Mouse (Mus musculus): ENCODE measurements at regions not wholly inside any gene's neighbourhood (a gene's known extent, or its start where the extent isn't known, plus 50 kb on each side); places are given as distances from the start of the nearest gene placed in this dataset.

DNA sequence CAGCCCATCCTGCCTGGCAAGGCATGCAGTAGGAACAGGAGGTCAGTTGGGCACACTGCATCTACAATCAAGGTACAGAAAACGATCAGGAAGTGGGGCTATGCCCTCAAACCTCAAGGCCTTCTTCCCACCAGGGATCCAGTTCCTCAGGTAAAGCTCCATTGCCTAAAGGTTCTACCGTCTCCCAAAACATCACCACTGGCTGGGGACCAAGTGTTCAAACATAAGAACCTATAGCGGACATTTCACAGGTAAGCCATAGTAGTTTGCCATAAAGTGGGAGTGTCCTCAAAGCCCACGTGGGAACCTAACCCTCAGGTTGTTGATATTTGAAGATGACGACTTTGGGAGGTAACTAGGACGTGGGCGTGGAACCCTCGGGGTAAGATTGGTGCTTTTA, 72.3 kb upstream of the Map1b start:
- ATAC-seq (replicated peaks; ENCODE audit: low FRiP score, low read depth) (no peak), DNase-seq (ENCODE audit: low spot score) (no peak)
- no peak overlapping the region for H3K4me3 ChIP-seq (replicated peaks; ENCODE audit: low read depth, low read length)
- no peak overlapping the region for H3K27ac ChIP-seq
- H3K9ac ChIP-seq (ENCODE audit: low read depth, low read length) = no peak overlapping the region
- no peaks in the 10 kb centered on the region for H3K27me3 ChIP-seq (ENCODE audit: insufficient read depth, low read length)
- TF ChIP-seq CTCF (IDR thresholded peaks at IDR 0.05; ENCODE audit: low read depth) = no peak
- WGBS = 83% methylated on average over 8 of the region's 8 CpGs
- no peak overlapping the region for H3K4me2 ChIP-seq (ENCODE audit: low read length)
- H3K9me3 ChIP-seq (replicated peaks; ENCODE audit: low read length) = no peaks in the 10 kb centered on the region
- H3K36me3 ChIP-seq (ENCODE audit: insufficient read depth, low read length) = no peaks in the 10 kb centered on the region
- no peaks in the 10 kb centered on the region for H3K4me1 ChIP-seq (replicated peaks; ENCODE audit: insufficient read depth, low read length)

GRCm38 (mm10) chr13:99583841-99584240, 67.5 kb upstream of the Map1b start:
- no peak overlapping the region for H3K9ac ChIP-seq (ENCODE audit: low read depth, low read length)
- no peak overlapping the region for H3K4me2 ChIP-seq (ENCODE audit: low read length)
- H3K9me3 ChIP-seq (replicated peaks; ENCODE audit: low read length) = no peaks in the 10 kb centered on the region
- no peaks in the 10 kb centered on the region for H3K36me3 ChIP-seq (ENCODE audit: insufficient read depth, low read length)
- TF ChIP-seq CTCF (IDR thresholded peaks at IDR 0.05; ENCODE audit: low read depth) = no peak
- no peak overlapping the region for H3K4me3 ChIP-seq (replicated peaks; ENCODE audit: low read depth, low read length)
- no peak overlapping the region for H3K27ac ChIP-seq
- 17% methylated on average over 3 of the region's 3 CpGs for WGBS
- no peaks in the 10 kb centered on the region for H3K4me1 ChIP-seq (replicated peaks; ENCODE audit: insufficient read depth, low read length)
- no peaks in the 10 kb centered on the region for H3K27me3 ChIP-seq (ENCODE audit: insufficient read depth, low read length)
- no peak for ATAC-seq (replicated peaks; ENCODE audit: low FRiP score, low read depth)
- DNase-seq (ENCODE audit: low spot score) = no peak

GRCm38 (mm10) chr13:99580296-99580695, 64.0 kb upstream of the Map1b start:
- no peak for DNase-seq (ENCODE audit: low spot score)
- H3K4me2 ChIP-seq (ENCODE audit: low read length) = no peak overlapping the region
- no peak overlapping the region for H3K9ac ChIP-seq (ENCODE audit: low read depth, low read length)
- H3K27ac ChIP-seq = no peak overlapping the region
- no peaks in the 10 kb centered on the region for H3K27me3 ChIP-seq (ENCODE audit: insufficient read depth, low read length)
- no peak for ATAC-seq (replicated peaks; ENCODE audit: low FRiP score, low read depth)
- no peak for TF ChIP-seq CTCF (IDR thresholded peaks at IDR 0.05; ENCODE audit: low read depth)
- H3K9me3 ChIP-seq (replicated peaks; ENCODE audit: low read length) = no peaks in the 10 kb centered on the region
- no peaks in the 10 kb centered on the region for H3K4me1 ChIP-seq (replicated peaks; ENCODE audit: insufficient read depth, low read length)
- H3K36me3 ChIP-seq (ENCODE audit: insufficient read depth, low read length) = no peaks in the 10 kb centered on the region
- no peak overlapping the region for H3K4me3 ChIP-seq (replicated peaks; ENCODE audit: low read depth, low read length)
- WGBS = 92% methylated on average over 5 of the region's 5 CpGs

DNA sequence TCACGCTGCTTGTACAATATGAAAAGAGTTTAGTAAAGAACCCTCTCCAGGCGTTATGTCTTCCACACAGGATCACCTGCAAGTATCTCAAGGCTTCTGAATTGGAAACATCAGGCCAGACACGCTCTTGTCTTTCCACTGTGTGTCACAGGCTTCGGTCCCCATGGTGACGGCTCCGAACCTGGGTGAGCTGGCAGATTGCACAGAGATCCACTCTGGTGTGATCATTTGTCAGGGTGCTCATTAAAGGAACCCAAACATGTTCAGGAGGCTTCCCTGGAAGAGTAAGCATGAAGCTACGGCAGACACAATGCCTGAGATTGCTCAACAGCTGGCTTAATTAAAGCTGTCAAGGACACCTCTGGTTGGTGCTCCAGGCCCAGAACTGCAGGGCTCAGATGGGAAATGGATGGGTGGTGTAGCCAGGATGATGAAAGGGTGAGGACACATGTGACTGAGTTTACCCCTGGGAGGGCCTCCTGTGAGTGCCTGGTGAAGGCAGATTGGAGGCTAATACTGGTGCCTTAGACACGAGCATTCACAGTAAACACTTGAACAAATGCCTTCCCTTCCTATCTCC, 63.3 kb upstream of the Map1b start:
- no peak overlapping the region for H3K9ac ChIP-seq (ENCODE audit: low read depth, low read length)
- H3K4me1 ChIP-seq (replicated peaks; ENCODE audit: insufficient read depth, low read length) = no peaks in the 10 kb centered on the region
- no peak for TF ChIP-seq CTCF (IDR thresholded peaks at IDR 0.05; ENCODE audit: low read depth)
- WGBS = 69% methylated on average over 8 of the region's 8 CpGs
- no peak for ATAC-seq (replicated peaks; ENCODE audit: low FRiP score, low read depth)
- no peak overlapping the region for H3K27ac ChIP-seq
- H3K36me3 ChIP-seq (ENCODE audit: insufficient read depth, low read length) = no peaks in the 10 kb centered on the region
- DNase-seq (ENCODE audit: low spot score) = no peak
- H3K27me3 ChIP-seq (ENCODE audit: insufficient read depth, low read length) = no peaks in the 10 kb centered on the region
- no peaks in the 10 kb centered on the region for H3K9me3 ChIP-seq (replicated peaks; ENCODE audit: low read length)
- H3K4me2 ChIP-seq (ENCODE audit: low read length) = no peak overlapping the region
- H3K4me3 ChIP-seq (replicated peaks; ENCODE audit: low read depth, low read length) = no peak overlapping the region

DNA sequence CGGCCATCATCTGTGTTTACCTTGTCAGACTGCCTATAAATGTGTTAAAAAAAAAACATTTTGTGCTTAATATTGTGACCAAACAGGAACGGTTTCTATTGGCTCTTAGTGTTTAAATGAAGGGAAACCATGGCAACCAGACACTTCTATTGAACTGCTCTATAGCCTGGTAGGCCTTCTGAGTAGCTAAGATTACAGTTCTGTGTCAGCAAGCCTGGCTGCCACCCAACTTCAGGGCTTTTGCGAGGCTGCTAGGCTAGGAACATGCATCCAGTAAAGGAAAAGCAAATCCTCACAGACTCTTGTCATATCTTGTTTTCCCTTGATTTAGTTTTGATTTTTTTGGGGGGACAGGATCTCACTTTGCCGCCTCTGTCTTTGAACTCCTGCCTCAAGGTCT, 61.3 kb upstream of the Map1b start:
- Histone ChIP-seq H3K27me3 (ENCODE audit: insufficient read depth, low read length) (no peaks in the 10 kb centered on the region), H3K4me1 (replicated peaks; ENCODE audit: insufficient read depth, low read length) (no peaks in the 10 kb centered on the region), H3K9ac (ENCODE audit: low read depth, low read length) (no peak overlapping the region), H3K27ac (no peak overlapping the region), H3K4me2 (ENCODE audit: low read length) (no peak overlapping the region), H3K9me3 (replicated peaks; ENCODE audit: low read length) (no peaks in the 10 kb centered on the region), H3K36me3 (ENCODE audit: insufficient read depth, low read length) (no peaks in the 10 kb centered on the region), H3K4me3 (replicated peaks; ENCODE audit: low read depth, low read length) (no peak overlapping the region)
- DNase-seq (ENCODE audit: low spot score) (no peak), ATAC-seq (replicated peaks; ENCODE audit: low FRiP score, low read depth) (no peak)
- TF ChIP-seq CTCF (IDR thresholded peaks at IDR 0.05; ENCODE audit: low read depth) = no peak
- WGBS = 75% methylated on average over 4 of the region's 4 CpGs

DNA sequence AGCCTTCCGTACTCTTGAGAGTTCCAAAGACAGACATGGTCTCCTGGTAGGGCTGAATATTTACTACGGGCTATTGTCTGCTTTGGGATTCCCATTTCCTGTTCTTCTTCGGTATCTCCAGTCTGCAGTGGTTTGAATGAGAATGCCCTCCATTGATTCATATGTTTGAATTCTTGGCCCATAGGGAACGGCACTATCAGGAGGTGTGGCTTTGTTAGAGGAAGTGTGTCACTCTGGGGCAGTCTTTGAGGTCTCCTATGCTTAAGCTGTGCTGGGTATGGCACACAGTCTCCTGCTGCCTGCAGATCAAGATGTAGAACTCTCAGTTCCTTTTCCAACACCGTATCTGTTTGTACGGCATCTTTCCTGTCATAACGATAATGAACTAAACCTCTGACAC, 56.7 kb upstream of the Map1b start:
- Histone ChIP-seq H3K9ac (ENCODE audit: low read depth, low read length) (no peak overlapping the region), H3K4me3 (replicated peaks; ENCODE audit: low read depth, low read length) (no peak overlapping the region), H3K27ac (no peak overlapping the region), H3K27me3 (ENCODE audit: insufficient read depth, low read length) (no peaks in the 10 kb centered on the region), H3K4me1 (replicated peaks; ENCODE audit: insufficient read depth, low read length) (no peaks in the 10 kb centered on the region), H3K9me3 (replicated peaks; ENCODE audit: low read length) (no peaks in the 10 kb centered on the region), H3K36me3 (ENCODE audit: insufficient read depth, low read length) (no peaks in the 10 kb centered on the region), H3K4me2 (ENCODE audit: low read length) (no peak overlapping the region)
- 76% methylated on average over 7 of the region's 7 CpGs for WGBS
- ATAC-seq (replicated peaks; ENCODE audit: low FRiP score, low read depth) (no peak), DNase-seq (ENCODE audit: low spot score) (no peak)
- TF ChIP-seq CTCF (IDR thresholded peaks at IDR 0.05; ENCODE audit: low read depth) = no peak

- Histone ChIP-seq H3K27me3 (ENCODE audit: insufficient read depth, low read length) (no peaks in the 10 kb centered on the region), H3K36me3 (ENCODE audit: insufficient read depth, low read length) (no peaks in the 10 kb centered on the region), H3K4me2 (ENCODE audit: low read length) (no peak overlapping the region), H3K27ac (no peak overlapping the region), H3K4me1 (replicated peaks; ENCODE audit: insufficient read depth, low read length) (no peaks in the 10 kb centered on the region), H3K4me3 (replicated peaks; ENCODE audit: low read depth, low read length) (no peak overlapping the region), H3K9me3 (replicated peaks; ENCODE audit: low read length) (no peaks in the 10 kb centered on the region), H3K9ac (ENCODE audit: low read depth, low read length) (no peak overlapping the region)
- 81% methylated on average over 5 of the region's 5 CpGs for WGBS
- ATAC-seq (replicated peaks; ENCODE audit: low FRiP score, low read depth) (no peak), DNase-seq (ENCODE audit: low spot score) (no peak)
- TF ChIP-seq CTCF (IDR thresholded peaks at IDR 0.05; ENCODE audit: low read depth) = no peak
Measured at GRCm38 (mm10) chr13:99572381-99572780, 56.0 kb upstream of the Map1b start.

Data from kidney, postnatal 0 days (tissue).